Mouse (Mus musculus) thymus, postnatal 36 days (tissue): Measurements from ENCODE around the gene Map4k4.

ENCODE experiments used
- DNase-seq, 2 experiments: peaks; one replicate each; pipeline ENCODE4 v3.0.0; 2022; ENCODE audit warnings: mixed read lengths in 2 of 2

The Map4k4 gene

GRCm38 (mm10) chr1:39901063-39901811 is 524 bp downstream of the Map4k4 start:
- DNase-seq = peak; percentile 67 to 71

- peak; percentile 47 to 50 for DNase-seq
Observed at GRCm38 (mm10) chr1:39901851-39902703, 1.4 kb downstream of the Map4k4 start.

GRCm38 (mm10) chr1:39902704-39903151 is 2.0 kb downstream of the Map4k4 start:
- DNase-seq = no peak

- no peak for DNase-seq
Observed at GRCm38 (mm10) chr1:39904720-39905119, 4.0 kb downstream of the Map4k4 start.

- DNase-seq = no peak
Observed at GRCm38 (mm10) chr1:39906921-39907320, 6.2 kb downstream of the Map4k4 start.

GRCm38 (mm10) chr1:39908976-39909375 is 8.3 kb downstream of the Map4k4 start:
- DNase-seq = no peak

GRCm38 (mm10) chr1:39911446-39911845 is 10.7 kb downstream of the Map4k4 start:
- peak; percentile 38 to 43 for DNase-seq

- DNase-seq = no peak
Observed at GRCm38 (mm10) chr1:39913256-39913655, 12.5 kb downstream of the Map4k4 start.

GRCm38 (mm10) chr1:39916144-39916543 is 15.4 kb downstream of the Map4k4 start:
- DNase-seq = no peak

- peak; percentile 48 to 69 for DNase-seq
Observed at GRCm38 (mm10) chr1:39917855-39918516, 17.3 kb downstream of the Map4k4 start.

GRCm38 (mm10) chr1:39918517-39919115 is 17.9 kb downstream of the Map4k4 start:
- DNase-seq = peak in 1 of 2 experiments; percentile 41

- no peak for DNase-seq
Observed at GRCm38 (mm10) chr1:39920616-39921015, 19.9 kb downstream of the Map4k4 start.

- DNase-seq = no peak
Observed at GRCm38 (mm10) chr1:39921996-39922395, 21.3 kb downstream of the Map4k4 start.

- peak; percentile 42 to 58 for DNase-seq
Observed at GRCm38 (mm10) chr1:39922714-39923113, 22.0 kb downstream of the Map4k4 start.

- DNase-seq = peak; percentile 59 to 70
Observed at GRCm38 (mm10) chr1:39923395-39924337, 23.0 kb downstream of the Map4k4 start.

- no peak for DNase-seq
Observed at GRCm38 (mm10) chr1:39931055-39931454, 30.3 kb downstream of the Map4k4 start.

GRCm38 (mm10) chr1:39932216-39932739 is 31.6 kb downstream of the Map4k4 start:
- no peak for DNase-seq

GRCm38 (mm10) chr1:39932922-39933321 is 32.2 kb downstream of the Map4k4 start:
- DNase-seq = no peak

- peak; percentile 39 to 69 for DNase-seq
Observed at GRCm38 (mm10) chr1:39934954-39935353, 34.2 kb downstream of the Map4k4 start.

- no peak for DNase-seq
Observed at GRCm38 (mm10) chr1:39935616-39936015, 34.9 kb downstream of the Map4k4 start.

GRCm38 (mm10) chr1:39936332-39936802 is 35.7 kb downstream of the Map4k4 start:
- peak; percentile 84 to 86 for DNase-seq
